Mouse (Mus musculus): Measurements from ENCODE around the gene Mx1.

- no peak for TF ChIP-seq GATA1 (IDR thresholded peaks at IDR 0.05; ENCODE audit: borderline replicate concordance, low read length)
- TF ChIP-seq FLI1 (IDR thresholded peaks at IDR 0.05; ENCODE audit: low read length), result no peak
Measured at GRCm38 (mm10) chr16:97511495-97511894, 48.8 kb upstream of the Mx1 start.

Measured in megakaryocyte, embryonic 14.5 days (primary cell).